Mouse (Mus musculus) MEL (cell line): Measurements from ENCODE around the gene Mgat4c.

Experiments
- CTCF ChIP-seq, 3 experiments: IDR thresholded peaks in 2 of 3; conservative IDR thresholded peaks in 1 of 3; 2 replicates each; pipeline ENCODE4 v1.5.1; 2011 to 2012; ENCODE audit warnings: low read length in 3 of 3, low read depth in 2 of 3, mild to moderate bottlenecking in 2 of 3, improper control_type of control experiment in 1 of 3, inconsistent platforms in 1 of 3, mixed read lengths in 1 of 3, moderate library complexity in 1 of 3; ENCODE audit not compliant: control insufficient read depth in 1 of 3, insufficient read depth in 1 of 3, poor library complexity in 1 of 3, severe bottlenecking in 1 of 3
- GATA1 ChIP-seq: IDR thresholded peaks from 2 replicates; pipeline ENCODE4 v1.6.1; 2011; ENCODE audit warnings: low read depth, low read length, improper control_type of control experiment
- HCFC1 ChIP-seq: IDR thresholded peaks from 2 replicates; pipeline ENCODE4 v1.6.1; 2012; ENCODE audit warnings: low read depth, mild to moderate bottlenecking, inconsistent platforms, low read length, improper control_type of control experiment, moderate library complexity
- MXI1 ChIP-seq: IDR thresholded peaks from 2 replicates; pipeline ENCODE4 v1.6.1; 2011; ENCODE audit warnings: mild to moderate bottlenecking, low read depth, low read length, improper control_type of control experiment
- POLR2A ChIP-seq, 2 experiments: IDR thresholded peaks; 2 replicates each; pipeline ENCODE4 v1.6.1; 2011 to 2012; ENCODE audit warnings: low read length in 2 of 2, mild to moderate bottlenecking in 2 of 2, control low read depth in 1 of 2, improper control_type of control experiment in 1 of 2, low read depth in 1 of 2, moderate library complexity in 1 of 2; ENCODE audit not compliant: control insufficient read depth in 1 of 2, insufficient read depth in 1 of 2, poor library complexity in 1 of 2
- TAL1 ChIP-seq: IDR thresholded peaks from 2 replicates; pipeline ENCODE4 v1.6.1; 2012; ENCODE audit warnings: mild to moderate bottlenecking, inconsistent platforms, low read length, moderate library complexity, mixed read lengths
- TBP ChIP-seq: IDR thresholded peaks from 2 replicates; pipeline ENCODE4 v1.8.0; 2011; ENCODE audit warnings: low read depth, low read length, improper control_type of control experiment
- UBTF ChIP-seq: IDR thresholded peaks from 2 replicates; pipeline ENCODE4 v1.6.1; 2012; ENCODE audit warnings: low read depth, mild to moderate bottlenecking, inconsistent platforms, low read length, improper control_type of control experiment, moderate library complexity, borderline replicate concordance; ENCODE audit not compliant: insufficient read depth
- USF1 ChIP-seq: IDR thresholded peaks from 2 replicates; pipeline ENCODE4 v1.6.1; 2014; ENCODE audit warnings: low read depth, mild to moderate bottlenecking, inconsistent platforms, low read length, improper control_type of control experiment, moderate library complexity
- USF2 ChIP-seq, 2 experiments: IDR thresholded peaks; 2 replicates each; pipeline ENCODE4 v1.6.1; 2011 to 2012; ENCODE audit warnings: improper control_type of control experiment in 2 of 2, low read length in 2 of 2, borderline replicate concordance in 1 of 2, inconsistent platforms in 1 of 2, low read depth in 1 of 2, mild to moderate bottlenecking in 1 of 2; ENCODE audit not compliant: insufficient read depth in 1 of 2

GRCm38 (mm10) chr10:102184726-102185125 is 503.4 kb downstream of the Mgat4c start:
- no peak for TF ChIP-seq CTCF (IDR thresholded peaks at IDR 0.05 in 2 of 3, conservative IDR thresholded peaks at IDR 0.05 in 1 of 3; ENCODE audit: control insufficient read depth in 1 of 3, insufficient read depth in 1 of 3, low read depth in 2 of 3, low read length in 3 of 3, poor library complexity in 1 of 3, severe bottlenecking in 1 of 3)
- TF ChIP-seq GATA1: no peak
- TF ChIP-seq USF2 (IDR thresholded peaks at IDR 0.05; ENCODE audit: borderline replicate concordance in 1 of 2, insufficient read depth in 1 of 2, low read depth in 1 of 2, low read length in 2 of 2): no peak
- TF ChIP-seq USF1: no peak
- TF ChIP-seq UBTF: no peak
- no peak for TF ChIP-seq HCFC1
- no peak for TF ChIP-seq POLR2A (IDR thresholded peaks at IDR 0.05; ENCODE audit: control insufficient read depth in 1 of 2, insufficient read depth in 1 of 2, low read depth in 1 of 2, low read length in 2 of 2, poor library complexity in 1 of 2)
- no peak for TF ChIP-seq TBP
- no peak for TF ChIP-seq TAL1
- no peak for TF ChIP-seq MXI1
